Mouse (Mus musculus) thymus, postnatal 0 days (tissue): ENCODE results near the gene Gna12. TPM values are rescaled to one million over a fixed set of nuclear protein-coding genes. Genes with fewer than 3 reads are reported as not detected.

Source experiments
- DNase-seq: peaks from one replicate; pipeline ENCODE4 v3.0.0-alpha.2; 2015; ENCODE audit warnings: low spot score
- polyA plus RNA-seq: library from polyadenylated mRNA; unstranded; fragments of >200 nt; fragmentation: Nextera tagmentation; extraction: Ambion mirVana; gene quantifications from 2 replicates; pipeline ENCODE4 v1.2.1, GENCODE M21; 2015

Gene Gna12
- polyA plus RNA-seq: 13.1 and 16.3 TPM in 2 replicates

DNA sequence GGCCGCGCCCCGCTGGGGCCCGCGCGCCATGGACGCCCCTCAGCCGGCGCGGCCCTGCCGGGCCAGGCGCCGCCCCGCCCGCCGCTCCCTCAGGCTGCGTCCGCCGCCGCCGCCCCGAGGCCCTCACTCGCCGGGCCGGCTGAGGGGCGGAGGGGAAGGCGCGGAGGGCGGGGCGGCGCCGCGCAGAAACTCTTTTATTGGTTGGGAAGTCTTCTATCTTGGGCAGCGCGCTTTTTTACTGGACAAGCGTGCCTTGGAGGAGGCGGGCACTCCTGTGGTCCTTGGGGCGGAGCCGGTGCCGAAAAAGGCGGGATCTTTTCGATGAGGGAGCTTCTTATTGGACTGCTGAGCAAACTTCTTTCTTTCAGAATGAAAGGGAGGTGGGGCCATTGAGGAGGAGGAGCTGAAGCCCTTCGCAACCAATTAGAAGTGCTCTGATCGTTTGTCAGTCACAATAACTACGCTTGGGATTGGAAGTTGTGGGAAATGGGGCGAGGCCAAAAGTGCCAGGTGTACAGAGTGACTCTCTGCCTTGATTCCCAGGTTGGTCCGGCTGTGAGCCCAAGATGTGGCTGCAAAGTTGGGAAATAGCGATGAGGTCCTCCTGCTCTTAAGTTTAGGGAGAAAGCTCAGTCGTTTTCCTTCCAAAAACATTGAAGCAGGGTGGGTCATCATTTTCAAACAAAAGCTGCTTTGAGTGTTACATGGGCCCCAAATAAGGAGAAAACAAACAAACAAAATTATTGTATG, at the start of gene Gna12:
TSS of gene Gna12 (minus strand) at position 118 of the 750 bp plus-strand sequence.
- DNase-seq: peak; percentile 99

- DNase-seq: peak; percentile 40
Observed at GRCm38 (mm10) chr5:140878644-140879043, 48.4 kb upstream of the Gna12 start.

GRCm38 (mm10) chr5:140873736-140874307, 43.6 kb upstream of the Gna12 start:
- no peak for DNase-seq

DNA sequence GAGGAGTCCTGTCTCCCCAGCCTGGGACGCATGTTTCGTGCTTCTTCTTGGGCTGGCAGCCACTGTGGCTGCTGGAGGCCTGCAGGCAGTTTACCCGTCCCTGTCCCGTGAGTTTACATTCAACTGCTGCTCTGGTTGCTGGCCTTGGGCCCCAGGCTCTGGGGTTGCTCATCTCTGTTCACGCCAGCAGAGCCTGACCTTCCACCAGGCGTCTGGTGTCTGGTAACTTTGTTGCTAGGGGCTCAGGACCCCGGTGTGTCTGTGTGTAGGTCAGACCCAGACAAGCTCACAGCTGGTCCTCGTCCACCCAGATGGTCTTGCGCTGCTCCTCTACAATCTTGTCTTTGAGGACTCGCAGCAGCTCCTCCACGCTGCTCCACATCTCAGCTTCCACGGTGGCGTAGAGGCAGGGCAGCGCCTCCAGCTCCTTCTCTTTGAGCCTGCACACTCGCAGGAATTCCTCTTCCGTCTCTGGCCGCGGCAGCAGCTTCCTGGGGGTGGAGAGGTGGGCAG, 42.9 kb upstream of the Gna12 start:
- peak; percentile 12 for DNase-seq

DNA sequence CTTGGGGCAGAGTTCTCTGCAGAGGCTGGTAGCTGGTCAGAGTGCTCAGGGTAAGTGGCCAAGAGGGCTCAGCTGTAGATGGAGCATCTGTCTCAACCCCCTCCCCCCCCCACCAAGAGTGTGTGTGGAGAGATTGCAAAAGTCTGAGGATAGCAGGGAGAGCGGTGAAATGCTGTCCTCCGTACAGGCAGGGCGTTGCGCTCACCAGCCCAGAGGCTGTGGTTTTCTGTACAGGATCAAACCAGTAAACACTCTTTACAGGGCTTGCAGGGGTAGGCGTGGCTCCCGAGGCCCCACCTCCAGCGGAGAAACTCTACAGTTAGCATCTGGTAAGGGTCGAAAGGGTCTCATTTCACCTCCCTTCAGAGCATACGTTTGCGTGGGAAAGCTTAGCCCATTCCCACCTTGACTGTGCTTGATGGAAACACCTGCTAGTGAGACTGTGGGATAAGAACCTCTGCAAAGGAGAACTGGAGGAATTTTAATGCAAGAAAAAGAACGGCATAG, 42.4 kb upstream of the Gna12 start:
- peak; percentile 78 for DNase-seq

DNA sequence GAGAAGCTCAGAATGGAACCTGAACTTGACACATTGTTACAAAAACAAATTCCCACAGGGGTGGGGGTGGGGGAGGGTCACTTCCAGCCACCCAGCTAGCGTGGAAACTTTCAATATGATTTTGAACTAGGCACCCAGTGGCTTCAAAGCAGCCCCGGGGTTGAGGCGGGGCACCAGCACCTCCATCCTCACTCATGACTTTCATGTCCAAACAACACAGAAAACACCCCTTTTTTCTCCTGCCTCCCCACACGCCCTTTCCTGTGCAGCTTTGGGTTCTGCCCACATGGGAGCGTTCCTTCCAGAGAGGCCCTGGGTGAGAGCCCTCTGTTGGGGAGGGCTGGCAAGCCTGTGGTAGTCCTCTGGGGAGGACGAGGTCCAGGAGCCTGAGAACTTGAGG, 41.0 kb upstream of the Gna12 start:
- DNase-seq: peak; percentile 68

- DNase-seq: peak; percentile 77
Observed at GRCm38 (mm10) chr5:140869034-140869433, 38.8 kb upstream of the Gna12 start.

GRCm38 (mm10) chr5:140859730-140860129, 29.5 kb upstream of the Gna12 start:
- DNase-seq: no peak

GRCm38 (mm10) chr5:140858335-140858734, 28.1 kb upstream of the Gna12 start:
- peak; percentile 78 for DNase-seq

- peak; percentile 35 for DNase-seq
Observed at GRCm38 (mm10) chr5:140857432-140858154, 27.4 kb upstream of the Gna12 start.

DNA sequence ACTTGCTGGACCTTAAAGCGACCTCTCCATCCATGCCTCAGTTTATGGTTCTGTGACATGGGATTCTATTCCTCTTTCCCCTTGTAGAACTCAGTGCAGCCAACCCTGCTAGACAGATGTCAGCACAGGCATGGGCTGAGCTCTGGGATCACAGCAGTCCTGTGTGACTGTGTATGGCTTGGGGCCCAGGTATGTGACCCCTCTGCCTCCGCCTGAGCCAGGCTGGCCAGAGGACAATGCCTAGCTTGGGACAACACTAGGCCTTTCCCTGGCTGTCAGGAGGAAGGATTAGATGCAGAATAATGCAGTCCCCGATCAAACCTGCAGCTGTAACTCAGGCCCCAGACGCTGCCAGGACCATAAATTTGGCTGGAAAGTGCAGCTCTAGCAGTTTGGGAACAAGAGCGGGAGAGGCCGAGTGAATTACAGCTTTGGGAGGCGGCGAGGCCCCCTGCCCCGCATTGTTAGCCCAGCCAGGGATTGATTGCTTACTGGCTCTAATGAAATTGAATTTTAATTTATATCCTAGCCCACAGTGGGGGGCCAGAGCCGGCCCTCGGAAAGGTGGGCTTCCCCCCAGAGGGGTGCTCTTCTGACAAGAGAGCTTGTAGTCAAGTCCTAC, 25.8 kb upstream of the Gna12 start:
- DNase-seq: no peak

DNA sequence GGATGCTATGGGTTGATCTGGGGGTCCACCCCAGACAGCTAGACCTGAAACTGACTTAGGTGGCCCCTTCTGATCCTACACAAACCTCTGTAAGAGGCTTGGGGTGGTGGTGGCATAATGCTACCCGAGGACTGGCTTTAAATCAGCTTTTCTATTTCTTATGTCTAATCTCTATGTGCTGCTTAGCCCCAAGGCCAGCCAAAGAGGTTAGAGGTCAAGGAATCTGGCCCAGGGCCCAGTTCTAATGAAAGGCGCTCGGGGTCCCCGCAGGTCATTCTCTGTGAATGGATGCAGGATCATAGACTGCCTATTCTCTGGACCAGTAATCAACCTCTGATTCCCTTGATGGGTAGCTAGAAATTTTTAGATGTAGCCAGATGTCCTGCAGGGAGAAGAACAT, 24.5 kb upstream of the Gna12 start:
- DNase-seq: no peak

- no peak for DNase-seq
Observed at GRCm38 (mm10) chr5:140853723-140854122, 23.5 kb upstream of the Gna12 start.

DNA sequence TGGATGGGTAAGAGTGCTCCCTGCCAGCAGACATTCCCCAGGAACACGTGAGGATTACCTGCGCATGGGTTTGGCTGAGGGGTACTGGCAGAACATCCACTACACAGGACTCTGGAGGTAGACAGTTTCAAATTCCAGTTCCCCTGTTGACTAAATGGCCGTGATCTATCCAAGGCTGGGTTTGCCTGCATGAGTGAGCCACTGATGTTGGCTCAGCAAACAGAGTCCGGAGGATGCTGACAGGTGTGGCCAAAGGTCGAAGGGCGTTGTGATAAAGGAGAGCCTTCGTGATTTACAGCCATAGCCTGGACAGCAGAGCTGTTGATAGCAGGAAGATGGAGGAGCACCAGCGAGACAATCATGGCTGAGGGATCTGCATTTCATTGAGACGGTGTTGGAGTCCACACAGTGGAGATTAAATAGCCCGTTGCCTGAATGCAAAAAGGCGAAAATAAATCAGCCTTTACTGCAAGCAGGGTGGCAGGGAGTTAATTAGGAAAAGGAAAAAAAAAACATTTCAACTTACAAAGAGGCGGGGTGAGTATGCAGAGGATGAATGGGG, 22.3 kb upstream of the Gna12 start:
- no peak for DNase-seq

DNA sequence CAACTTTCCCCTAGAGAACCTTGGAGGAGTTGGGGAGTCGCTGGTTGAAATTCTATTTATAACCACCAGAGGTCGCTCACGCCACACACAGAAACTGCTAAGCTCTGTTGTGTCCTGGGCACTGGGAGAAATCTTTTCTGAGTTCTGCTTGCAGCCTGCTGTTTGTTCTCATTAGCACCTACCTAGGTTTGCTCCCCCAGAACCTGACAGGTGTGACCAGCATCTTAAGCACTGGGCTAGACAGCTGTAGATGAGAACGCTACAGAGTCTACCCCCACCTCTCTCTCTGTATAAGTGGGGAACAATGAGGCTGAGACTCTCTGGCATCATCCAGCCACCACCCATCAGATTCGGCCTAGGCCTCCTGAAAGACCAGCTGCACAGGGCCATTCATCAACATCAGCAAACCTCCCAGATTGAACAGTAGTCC, 17.1 kb upstream of the Gna12 start:
- DNase-seq: peak; percentile 59

DNA sequence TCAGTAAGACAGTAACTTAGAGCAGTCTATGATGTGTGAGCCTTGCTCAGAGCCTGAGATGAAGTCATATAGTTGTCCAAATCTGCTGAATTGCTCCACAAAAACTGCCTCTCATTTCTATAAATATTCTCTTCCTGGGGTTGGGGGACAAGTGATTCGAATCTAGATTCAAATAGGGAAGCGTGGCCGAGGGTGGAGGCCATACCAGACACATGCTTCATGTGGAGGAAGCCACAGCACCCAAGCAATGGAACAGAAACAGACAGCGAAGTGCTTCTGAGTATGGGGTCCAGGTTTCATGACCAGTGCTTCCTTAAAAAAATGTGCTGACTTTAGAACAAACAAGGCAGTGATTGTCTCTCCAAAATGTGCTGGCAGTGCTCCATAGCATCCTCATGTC, 11.7 kb upstream of the Gna12 start:
- no peak for DNase-seq

DNA sequence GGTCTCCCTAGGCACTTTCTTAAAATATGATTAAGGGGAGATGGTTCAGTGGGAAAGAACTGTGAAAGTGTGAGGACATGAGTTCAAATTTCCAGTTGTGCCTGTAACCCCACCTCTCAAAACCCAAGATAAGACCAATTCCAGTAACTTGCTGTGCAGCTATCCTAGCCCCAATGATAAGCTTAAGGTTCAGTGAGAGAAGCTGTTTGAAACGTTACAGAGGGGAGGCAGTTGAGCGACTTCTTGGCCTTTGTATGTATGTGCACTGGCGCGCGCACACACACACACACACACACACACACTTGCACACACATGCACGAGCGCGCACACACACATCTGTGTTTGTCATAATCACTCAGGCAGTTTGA, 817 bp upstream of the Gna12 start:
- DNase-seq: no peak

- peak; percentile 58 for DNase-seq
Observed at GRCm38 (mm10) chr5:140829911-140830294, 328 bp downstream of the Gna12 start.

- no peak for DNase-seq
Observed at GRCm38 (mm10) chr5:140829081-140829910, 935 bp downstream of the Gna12 start.

DNA sequence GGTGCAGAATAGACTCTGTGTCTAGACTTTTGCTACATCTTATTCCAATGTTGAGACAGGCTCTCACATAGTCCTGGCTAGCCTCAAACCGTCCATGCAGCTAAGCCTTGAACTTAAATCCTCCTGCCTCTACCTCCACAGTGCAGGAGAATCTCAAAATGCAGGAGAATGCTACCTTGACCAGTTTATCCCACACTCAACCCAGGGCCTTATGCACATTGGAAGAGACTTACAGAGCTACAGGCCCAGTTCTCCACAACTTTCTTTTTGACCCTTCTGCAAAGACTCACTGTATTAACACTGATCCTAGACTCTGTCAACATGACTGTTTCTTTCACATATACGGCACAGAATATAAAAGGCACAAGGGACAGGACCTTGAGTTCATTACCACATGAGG, 1.9 kb downstream of the Gna12 start:
- DNase-seq: no peak
